8 mouse cellular contexts compared by ENCODE assay signal in genomic region chr15:97788821-97789220, GRCm38 (mm10). TPM values are rescaled to one million over a fixed set of nuclear protein-coding genes. Genes with fewer than 3 reads are reported as not detected.
DNase-seq lines count a peak whose midpoint lies in the region; ATAC-seq and TF ChIP-seq lines count a peak whose summit lies in the region.

No protein-coding gene starts in this region.

- WGBS in embryonic facial prominence, embryonic 14.5 days = 61% methylated on average over 6 of the region's 6 CpGs
- 75% methylated on average over 6 of the region's 6 CpGs for WGBS in embryonic facial prominence, embryonic 10.5 days
- WGBS in midbrain, embryonic 15.5 days = 55% methylated on average over 6 of the region's 6 CpGs
- WGBS in midbrain, embryonic 14.5 days = 63% methylated on average over 6 of the region's 6 CpGs
- 32% methylated on average over 6 of the region's 6 CpGs for WGBS in forebrain, embryonic 15.5 days
- 37% methylated on average over 6 of the region's 6 CpGs for WGBS in stomach, postnatal 0 days

- TF ChIP-seq CTCF in left cerebral cortex, adult 2 months (IDR thresholded peaks at IDR 0.05) = no peak
- TF ChIP-seq CTCF in stomach, postnatal 0 days (IDR thresholded peaks at IDR 0.05; ENCODE audit: low read depth) = no peak

- H3K4me3 ChIP-seq in embryonic facial prominence, embryonic 14.5 days (ENCODE audit: low read depth, low read length) = no peak overlapping the region
- no peak overlapping the region for H3K4me3 ChIP-seq in embryonic facial prominence, embryonic 10.5 days
- no peak overlapping the region for H3K4me3 ChIP-seq in midbrain, embryonic 15.5 days
- H3K4me3 ChIP-seq in midbrain, embryonic 14.5 days (replicated peaks; ENCODE audit: low read depth, low read length) = no peak overlapping the region
- no peak overlapping the region for H3K4me3 ChIP-seq in forebrain, embryonic 15.5 days
- H3K4me3 ChIP-seq in left cerebral cortex, adult 2 months = no peak overlapping the region
- H3K4me3 ChIP-seq in stomach, postnatal 0 days (ENCODE audit: low read depth, low read length) = no peak overlapping the region

- no peak for TF ChIP-seq EP300 in stomach, postnatal 0 days (optimal IDR thresholded peaks at IDR 0.05)

- no peak for DNase-seq in embryonic facial prominence, embryonic 14.5 days (ENCODE audit: low spot score)
- no peak for DNase-seq in embryonic facial prominence, embryonic 10.5 days (ENCODE audit: low spot score)
- no peak for DNase-seq in midbrain, embryonic 14.5 days
- peak; percentile 47 to 62 for DNase-seq in left cerebral cortex, adult 2 months (ENCODE audit: extremely low spot score in 1 of 2, low spot score in 2 of 2)
- no peak for DNase-seq in stomach, postnatal 0 days (ENCODE audit: low spot score)

- no peaks in the 10 kb centered on the region for H3K9me3 ChIP-seq in embryonic facial prominence, embryonic 14.5 days (ENCODE audit: control insufficient read depth, low read length)
- H3K9me3 ChIP-seq in embryonic facial prominence, embryonic 10.5 days = no peaks in the 10 kb centered on the region
- H3K9me3 ChIP-seq in midbrain, embryonic 15.5 days = no peaks in the 10 kb centered on the region
- no peaks in the 10 kb centered on the region for H3K9me3 ChIP-seq in midbrain, embryonic 14.5 days (ENCODE audit: control insufficient read depth, low read length)
- H3K9me3 ChIP-seq in forebrain, embryonic 15.5 days = no peaks in the 10 kb centered on the region
- no peaks in the 10 kb centered on the region for H3K9me3 ChIP-seq in stomach, postnatal 0 days (ENCODE audit: control insufficient read depth, low read length)

- no peak for ATAC-seq in embryonic facial prominence, embryonic 14.5 days (ENCODE audit: low read depth)
- no peak for ATAC-seq in midbrain, embryonic 15.5 days (replicated peaks)
- no peak for ATAC-seq in midbrain, embryonic 14.5 days (ENCODE audit: low FRiP score, low TSS enrichment)
- ATAC-seq in forebrain, embryonic 15.5 days (replicated peaks) = peak; percentile 14; the same call in 1 of the 2 replicates
- ATAC-seq in stomach, postnatal 0 days (ENCODE audit: low FRiP score, low TSS enrichment) = no peak
- no peak for ATAC-seq in activated CD4-positive, CD25-positive, alpha-beta regulatory T cell, adult 4 months

- intact Hi-C loops in left cerebral cortex, adult 2 months (cut with DNase I) = no loop called here

- peaks cover 25% of the 10 kb centered on the region for H3K36me3 ChIP-seq in embryonic facial prominence, embryonic 14.5 days (ENCODE audit: control insufficient read depth, insufficient read depth, low read length)
- peaks cover 42% of the 10 kb centered on the region for H3K36me3 ChIP-seq in embryonic facial prominence, embryonic 10.5 days (replicated peaks)
- H3K36me3 ChIP-seq in midbrain, embryonic 15.5 days (replicated peaks) = 0 out of 2 replicates have a peak, but pooled peaks cover under 1% of the 10 kb centered on the region
- peaks cover 29% of the 10 kb centered on the region for H3K36me3 ChIP-seq in midbrain, embryonic 14.5 days (ENCODE audit: control insufficient read depth, insufficient read depth, low read length)
- H3K36me3 ChIP-seq in forebrain, embryonic 15.5 days = peaks cover 21% of the 10 kb centered on the region
- H3K36me3 ChIP-seq in stomach, postnatal 0 days (ENCODE audit: control insufficient read depth, insufficient read depth, low read length) = peaks cover 9% of the 10 kb centered on the region; the same call in 1 of the 2 replicates

- H3K27me3 ChIP-seq in embryonic facial prominence, embryonic 14.5 days (replicated peaks; ENCODE audit: control insufficient read depth, insufficient read depth, low read length) = no peaks in the 10 kb centered on the region
- peaks cover 15% of the 10 kb centered on the region for H3K27me3 ChIP-seq in embryonic facial prominence, embryonic 10.5 days (replicated peaks; ENCODE audit: low read depth, poor library complexity, severe bottlenecking)
- H3K27me3 ChIP-seq in midbrain, embryonic 15.5 days (replicated peaks) = no peaks in the 10 kb centered on the region
- H3K27me3 ChIP-seq in midbrain, embryonic 14.5 days (ENCODE audit: control insufficient read depth, insufficient read depth, low read length) = no peaks in the 10 kb centered on the region
- no peaks in the 10 kb centered on the region for H3K27me3 ChIP-seq in forebrain, embryonic 15.5 days
- H3K27me3 ChIP-seq in stomach, postnatal 0 days (ENCODE audit: control insufficient read depth, insufficient read depth, low read length) = no peaks in the 10 kb centered on the region

- H3K9ac ChIP-seq in embryonic facial prominence, embryonic 14.5 days (ENCODE audit: low read depth, low read length) = 0 out of 2 replicates have a peak overlapping the region, but pooled peaks have one; percentile 8
- no peak overlapping the region for H3K9ac ChIP-seq in midbrain, embryonic 15.5 days
- H3K9ac ChIP-seq in midbrain, embryonic 14.5 days (replicated peaks; ENCODE audit: low read length) = no peak overlapping the region
- no peak overlapping the region for H3K9ac ChIP-seq in forebrain, embryonic 15.5 days (replicated peaks)
- no peak overlapping the region; the same call in 1 of the 2 replicates for H3K9ac ChIP-seq in stomach, postnatal 0 days (ENCODE audit: low read length)

- H3K4me1 ChIP-seq in embryonic facial prominence, embryonic 14.5 days (ENCODE audit: control insufficient read depth, insufficient read depth, low read length) = 0 out of 2 replicates have a peak, but pooled peaks cover 5% of the 10 kb centered on the region
- H3K4me1 ChIP-seq in embryonic facial prominence, embryonic 10.5 days = peaks cover 24% of the 10 kb centered on the region
- H3K4me1 ChIP-seq in midbrain, embryonic 15.5 days = peaks cover 15% of the 10 kb centered on the region; the same call in 1 of the 2 replicates
- H3K4me1 ChIP-seq in midbrain, embryonic 14.5 days (ENCODE audit: control insufficient read depth, insufficient read depth, low read length) = peaks cover 6% of the 10 kb centered on the region
- H3K4me1 ChIP-seq in forebrain, embryonic 15.5 days = peaks cover 19% of the 10 kb centered on the region
- peaks cover 2% of the 10 kb centered on the region; the same call in 1 of the 2 replicates for H3K4me1 ChIP-seq in stomach, postnatal 0 days (replicated peaks; ENCODE audit: control insufficient read depth, insufficient read depth)

- H3K4me2 ChIP-seq in embryonic facial prominence, embryonic 14.5 days (ENCODE audit: low read depth, low read length) = no peak overlapping the region
- no peak overlapping the region for H3K4me2 ChIP-seq in midbrain, embryonic 15.5 days
- no peak overlapping the region for H3K4me2 ChIP-seq in midbrain, embryonic 14.5 days (ENCODE audit: low read length)
- no peak overlapping the region for H3K4me2 ChIP-seq in forebrain, embryonic 15.5 days (replicated peaks)
- H3K4me2 ChIP-seq in stomach, postnatal 0 days (replicated peaks; ENCODE audit: low read depth) = no peak overlapping the region

- H3K27ac ChIP-seq in embryonic facial prominence, embryonic 14.5 days (replicated peaks; ENCODE audit: low read depth, low read length) = no peak overlapping the region
- H3K27ac ChIP-seq in embryonic facial prominence, embryonic 10.5 days (replicated peaks) = no peak overlapping the region; the same call in 1 of the 2 replicates
- H3K27ac ChIP-seq in midbrain, embryonic 15.5 days = peak overlapping the region; percentile 43; the same call in 1 of the 2 replicates
- H3K27ac ChIP-seq in midbrain, embryonic 14.5 days (replicated peaks; ENCODE audit: low read depth, low read length) = no peak overlapping the region
- H3K27ac ChIP-seq in forebrain, embryonic 15.5 days (replicated peaks) = peak overlapping the region; percentile 47
- H3K27ac ChIP-seq in left cerebral cortex, adult 2 months = peak overlapping the region; percentile 99
- H3K27ac ChIP-seq in stomach, postnatal 0 days (replicated peaks) = peak overlapping the region; percentile 18

RNA-seq across cellular contexts. Expression of gene Slc48a1, which starts 10.5 kb away (rescaled TPM):
- polyA plus RNA-seq in embryonic facial prominence, embryonic 14.5 days (2014; fragmentation: Nextera tagmentation; extraction: Ambion mirVana) = 37.5 and 41.9 TPM in 2 replicates
- 17.8 and 18.9 TPM in 2 replicates for polyA plus RNA-seq in embryonic facial prominence, embryonic 10.5 days (2016; fragmentation: Nextera tagmentation; extraction: Ambion mirVana)
- 85.7 and 90.1 TPM in 2 replicates for polyA plus RNA-seq in midbrain, embryonic 15.5 days (2015; fragmentation: Nextera tagmentation; extraction: Ambion mirVana)
- 72.9 and 100 TPM in 2 replicates for polyA plus RNA-seq in midbrain, embryonic 14.5 days (2014; fragmentation: Nextera tagmentation; extraction: Ambion mirVana)
- 64.9 and 66.6 TPM in 2 replicates for polyA plus RNA-seq in forebrain, embryonic 15.5 days (2015; fragmentation: Nextera tagmentation; extraction: Ambion mirVana)
- 100 to 1,000 TPM; 157 to 161 TPM for total RNA-seq in left cerebral cortex, adult 2 months (2021)
- polyA plus RNA-seq in stomach, postnatal 0 days (2015; fragmentation: Nextera tagmentation; extraction: Ambion mirVana) = 36.7 and 40.7 TPM in 2 replicates
- 10 to 100 TPM; 23.6 to 29.0 TPM for polyA plus RNA-seq in activated CD4-positive, CD25-positive, alpha-beta regulatory T cell, adult 4 months (2017; shearing (Covaris generic))

RNA-seq across cellular contexts. Expression of gene Rapgef3, which starts 21.0 kb away (rescaled TPM):
- polyA plus RNA-seq in embryonic facial prominence, embryonic 14.5 days (2014; fragmentation: Nextera tagmentation; extraction: Ambion mirVana) = 8.0 and 8.3 TPM in 2 replicates
- 5.5 and 5.9 TPM in 2 replicates for polyA plus RNA-seq in embryonic facial prominence, embryonic 10.5 days (2016; fragmentation: Nextera tagmentation; extraction: Ambion mirVana)
- polyA plus RNA-seq in midbrain, embryonic 15.5 days (2015; fragmentation: Nextera tagmentation; extraction: Ambion mirVana) = 15.4 and 16.8 TPM in 2 replicates
- polyA plus RNA-seq in midbrain, embryonic 14.5 days (2014; fragmentation: Nextera tagmentation; extraction: Ambion mirVana) = 7.2 and 8.8 TPM in 2 replicates
- polyA plus RNA-seq in forebrain, embryonic 15.5 days (2015; fragmentation: Nextera tagmentation; extraction: Ambion mirVana) = 8.6 and 9.0 TPM in 2 replicates
- 10 to 100 TPM; 46.5 to 50.4 TPM for total RNA-seq in left cerebral cortex, adult 2 months (2021)
- polyA plus RNA-seq in stomach, postnatal 0 days (2015; fragmentation: Nextera tagmentation; extraction: Ambion mirVana) = 3.2 and 4.2 TPM in 2 replicates
- polyA plus RNA-seq in activated CD4-positive, CD25-positive, alpha-beta regulatory T cell, adult 4 months (2017; shearing (Covaris generic)) = not detected

RNA-seq across cellular contexts. Expression of gene Hdac7, which starts 55.5 kb away (rescaled TPM):
- polyA plus RNA-seq in embryonic facial prominence, embryonic 14.5 days (2014; fragmentation: Nextera tagmentation; extraction: Ambion mirVana) = 30.8 and 31.7 TPM in 2 replicates
- polyA plus RNA-seq in embryonic facial prominence, embryonic 10.5 days (2016; fragmentation: Nextera tagmentation; extraction: Ambion mirVana) = 26.6 and 30.2 TPM in 2 replicates
- 31.8 and 34.5 TPM in 2 replicates for polyA plus RNA-seq in midbrain, embryonic 15.5 days (2015; fragmentation: Nextera tagmentation; extraction: Ambion mirVana)
- 29.8 and 30.5 TPM in 2 replicates for polyA plus RNA-seq in midbrain, embryonic 14.5 days (2014; fragmentation: Nextera tagmentation; extraction: Ambion mirVana)
- polyA plus RNA-seq in forebrain, embryonic 15.5 days (2015; fragmentation: Nextera tagmentation; extraction: Ambion mirVana) = 25.9 and 26.6 TPM in 2 replicates
- 10 to 100 TPM; 38.4 to 41.6 TPM for total RNA-seq in left cerebral cortex, adult 2 months (2021)
- 8.0 and 9.4 TPM in 2 replicates for polyA plus RNA-seq in stomach, postnatal 0 days (2015; fragmentation: Nextera tagmentation; extraction: Ambion mirVana)
- 10 to 100 TPM; 58.8 to 69.5 TPM for polyA plus RNA-seq in activated CD4-positive, CD25-positive, alpha-beta regulatory T cell, adult 4 months (2017; shearing (Covaris generic))

RNA-seq across cellular contexts. Expression of gene Endou, which starts 57.7 kb away (rescaled TPM):
- polyA plus RNA-seq in embryonic facial prominence, embryonic 14.5 days (2014; fragmentation: Nextera tagmentation; extraction: Ambion mirVana) = 4.1 and 6.2 TPM in 2 replicates
- 0.06 TPM in 1 of 2 replicates, not detected in the other for polyA plus RNA-seq in embryonic facial prominence, embryonic 10.5 days (2016; fragmentation: Nextera tagmentation; extraction: Ambion mirVana)
- 0.17 and 0.27 TPM in 2 replicates for polyA plus RNA-seq in midbrain, embryonic 15.5 days (2015; fragmentation: Nextera tagmentation; extraction: Ambion mirVana)
- polyA plus RNA-seq in midbrain, embryonic 14.5 days (2014; fragmentation: Nextera tagmentation; extraction: Ambion mirVana) = 0.14 TPM in 1 of 2 replicates, not detected in the other
- polyA plus RNA-seq in forebrain, embryonic 15.5 days (2015; fragmentation: Nextera tagmentation; extraction: Ambion mirVana) = 0.22 TPM in 1 of 2 replicates, not detected in the other
- 1 to 10 TPM; 2.8 to 4.7 TPM for total RNA-seq in left cerebral cortex, adult 2 months (2021)
- polyA plus RNA-seq in stomach, postnatal 0 days (2015; fragmentation: Nextera tagmentation; extraction: Ambion mirVana) = 37.0 and 38.3 TPM in 2 replicates
- under 1 TPM in 1 of 2 experiments, not detected in 1; 0.33 TPM for polyA plus RNA-seq in activated CD4-positive, CD25-positive, alpha-beta regulatory T cell, adult 4 months (2017; shearing (Covaris generic))

Comparison
In these comparisons a context has a peak if more than half of its experiments do, and no peak if none do; other contexts are left out.
1. H3K27ac ChIP-seq: peak in midbrain, embryonic 15.5 days (single experiment), forebrain, embryonic 15.5 days (single experiment), left cerebral cortex, adult 2 months (single experiment) and stomach, postnatal 0 days (single experiment); none in embryonic facial prominence, embryonic 14.5 days (single experiment), embryonic facial prominence, embryonic 10.5 days (single experiment) and midbrain, embryonic 14.5 days (single experiment).
2. DNase-seq: peak in left cerebral cortex, adult 2 months (2 of 2); none in embryonic facial prominence, embryonic 14.5 days (single experiment), embryonic facial prominence, embryonic 10.5 days (single experiment), midbrain, embryonic 14.5 days (single experiment) and stomach, postnatal 0 days (single experiment).